Mouse (Mus musculus): ENCODE measurements around the gene Prcc.

GRCm38 (mm10) chr3:87849117-87849516 lies 36.3 kb downstream of the Prcc start:
- TF ChIP-seq CTCF (IDR thresholded peaks at IDR 0.05; ENCODE audit: borderline replicate concordance, control insufficient read depth, extremely low read depth, insufficient read depth, low read length, poor library complexity) (no peak), POLR2A (IDR thresholded peaks at IDR 0.05; ENCODE audit: control insufficient read depth, extremely low read depth, insufficient read depth, low read length, poor library complexity) (no peak)
